Mouse (Mus musculus) embryonic facial prominence, embryonic 15.5 days (tissue): ENCODE data around the gene Nfkbia. TPM values are rescaled to one million over a fixed set of nuclear protein-coding genes. Genes with fewer than 3 reads are reported as not detected.

Experiments used
- ATAC-seq: fragments of 200-750 bp; cut with Nextera tagmentation; 2 replicates; pipeline ENCODE4 v1.8.0; 2017; ENCODE audit warnings: low read depth, moderate TSS enrichment; ENCODE audit not compliant: insufficient number of reproducible peaks, low FRiP score, low TSS enrichment
- H3K27ac ChIP-seq: fragments of 300-500 bp; sonication (generic); replicated peaks from 2 replicates; pipeline ENCODE4 v1.5.1; 2015; ENCODE audit warnings: mild to moderate bottlenecking, inconsistent platforms
- H3K27me3 ChIP-seq: fragments of 300-500 bp; sonication (generic); 2 replicates; pipeline ENCODE4 v1.6.1; 2015; ENCODE audit warnings: inconsistent platforms
- H3K36me3 ChIP-seq: fragments of 300-500 bp; sonication (generic); 2 replicates; pipeline ENCODE4 v1.6.1; 2015; ENCODE audit warnings: mild to moderate bottlenecking, inconsistent platforms
- H3K4me1 ChIP-seq: fragments of 300-500 bp; sonication (generic); 2 replicates; pipeline ENCODE4 v1.6.1; 2015; ENCODE audit warnings: inconsistent platforms
- H3K4me2 ChIP-seq: fragments of 300-500 bp; sonication (generic); replicated peaks from 2 replicates; pipeline ENCODE4 v1.6.1; 2015; ENCODE audit warnings: mild to moderate bottlenecking, inconsistent platforms
- H3K4me3 ChIP-seq: fragments of 300-500 bp; sonication (generic); replicated peaks from 2 replicates; pipeline ENCODE4 v1.5.1; 2015; ENCODE audit warnings: mild to moderate bottlenecking, inconsistent platforms
- H3K9ac ChIP-seq: fragments of 300-500 bp; sonication (generic); 2 replicates; pipeline ENCODE4 v1.6.1; 2015; ENCODE audit warnings: inconsistent platforms
- H3K9me3 ChIP-seq: fragments of 300-500 bp; sonication (generic); replicated peaks from 2 replicates; pipeline ENCODE4 v1.6.1; 2016; ENCODE audit warnings: inconsistent platforms
- WGBS: fragments of 180-500 bp; shearing (Covaris S2); methylation state at CpG from one replicate; pipeline ENCODE4 v1.1.7; 2015; 5-methylcytosine and 5-hydroxymethylcytosine counted together
- polyA plus RNA-seq: library from polyadenylated mRNA; unstranded; fragments of >200 nt; fragmentation: Nextera tagmentation; extraction: Ambion mirVana; gene quantifications from 2 replicates; pipeline ENCODE4 v1.2.1, GENCODE M21; 2015

Nfkbia gene
- polyA plus RNA-seq = 144 and 152 TPM in 2 replicates

DNA sequence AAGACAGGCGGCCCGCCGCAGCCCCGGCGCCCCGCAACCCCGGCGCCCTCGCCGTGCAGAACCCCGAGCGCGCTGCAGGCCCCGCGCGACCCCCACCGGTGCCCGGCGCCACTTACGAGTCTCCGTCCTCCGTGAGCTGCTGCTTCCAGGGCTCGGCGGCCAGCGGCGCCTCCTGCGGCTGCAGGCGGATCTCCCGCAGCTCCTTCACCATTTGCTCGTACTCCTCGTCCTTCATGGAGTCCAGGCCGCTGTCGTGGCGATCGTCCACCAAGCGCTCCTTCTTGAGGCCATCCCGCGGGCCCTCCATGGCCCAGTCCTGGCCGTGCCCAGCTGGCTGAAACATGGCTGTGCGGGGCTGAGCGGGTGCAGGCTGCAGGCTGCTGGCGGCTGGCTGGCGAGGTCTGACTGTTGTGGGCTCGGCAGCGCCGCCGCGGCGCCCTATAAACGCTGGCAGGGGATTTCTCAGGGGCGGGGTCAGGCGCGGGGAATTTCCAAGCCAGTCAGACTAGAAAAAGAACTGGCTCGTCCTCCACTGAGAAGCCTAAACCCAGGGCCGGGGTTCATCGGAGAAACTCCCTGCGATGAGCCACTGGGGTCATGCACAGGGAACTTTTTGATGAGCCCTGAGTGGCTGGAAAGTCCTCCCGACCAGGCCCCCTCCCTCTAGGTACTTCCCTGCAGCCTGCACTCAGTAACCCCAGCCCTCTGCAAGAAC is at the start of gene Nfkbia:
Gene Nfkbia, minus strand, starts transcription at position 464 of the 715 bp plus-strand sequence.
- Histone ChIP-seq H3K27me3 (no peaks in the 10 kb centered on the region), H3K4me1 (peaks cover 44% of the 10 kb centered on the region), H3K9me3 (no peaks in the 10 kb centered on the region), H3K9ac (peak within 1 kb of the TSS; percentile 82), H3K36me3 (peaks cover 34% of the 10 kb centered on the region), H3K4me2 (peak within 1 kb of the TSS; percentile 78), H3K4me3 (peak within 1 kb of the TSS; percentile 70), H3K27ac (peak within 1 kb of the TSS; percentile 99)
- WGBS = under 1% methylated on average over 50 of the region's 58 CpGs
- peak; percentile 87 for ATAC-seq

DNA sequence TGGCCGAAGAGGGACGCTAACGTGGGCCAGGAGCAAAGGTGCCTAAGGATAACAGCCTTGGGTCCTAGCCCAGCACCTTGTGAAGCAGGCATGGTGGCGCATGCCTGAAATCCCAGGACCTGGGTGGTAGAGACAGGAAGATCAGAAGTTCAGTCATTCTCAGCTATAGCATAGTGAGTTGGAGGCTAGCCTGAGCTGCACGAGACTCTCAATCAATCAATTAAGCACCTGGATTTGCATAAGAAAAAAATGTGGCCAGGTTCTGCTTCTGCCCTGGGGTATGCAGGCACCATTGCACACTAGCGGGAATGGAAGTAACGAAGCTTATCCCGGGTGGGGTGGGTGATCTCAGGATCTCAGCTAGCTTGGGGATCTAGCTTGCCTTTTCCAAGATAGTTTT is 46.7 kb upstream of the Nfkbia start:
- ATAC-seq = no peak
- Histone ChIP-seq H3K4me3 (no peak overlapping the region), H3K4me1 (no peaks in the 10 kb centered on the region), H3K36me3 (no peaks in the 10 kb centered on the region), H3K27me3 (peaks cover 17% of the 10 kb centered on the region), H3K9ac (no peak overlapping the region), H3K27ac (no peak overlapping the region), H3K9me3 (no peaks in the 10 kb centered on the region), H3K4me2 (no peak overlapping the region)
- WGBS = 47% methylated on average over 8 of the region's 8 CpGs

DNA sequence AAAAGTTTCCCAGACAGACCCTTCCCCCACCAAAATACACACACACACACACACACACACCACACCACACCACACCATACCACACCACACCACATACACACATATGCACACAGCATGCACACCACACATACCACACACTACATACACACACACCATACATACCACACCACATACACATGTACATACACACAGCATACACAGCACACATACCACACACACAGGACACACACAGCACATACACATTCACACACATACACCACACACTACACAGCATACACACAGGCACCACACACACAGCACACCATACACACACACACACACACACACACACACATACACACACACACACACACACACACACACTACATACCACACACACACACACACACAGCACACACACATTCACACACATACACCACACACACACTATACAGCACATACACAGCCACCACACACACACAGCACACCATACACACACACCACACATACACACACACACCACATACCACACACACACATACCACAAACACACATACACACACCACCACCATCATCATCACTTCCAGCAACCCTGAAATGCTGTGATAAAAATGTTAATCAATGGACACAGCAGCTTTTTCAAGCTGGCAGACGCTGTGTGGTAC is 46.0 kb upstream of the Nfkbia start:
- H3K27me3 ChIP-seq = peaks cover 17% of the 10 kb centered on the region
- H3K4me2 ChIP-seq = no peak overlapping the region
- H3K9ac ChIP-seq = no peak overlapping the region
- peak; percentile 81 for ATAC-seq
- no peaks in the 10 kb centered on the region for H3K36me3 ChIP-seq
- H3K4me1 ChIP-seq = no peaks in the 10 kb centered on the region
- H3K4me3 ChIP-seq = no peak overlapping the region
- WGBS = 72% methylated on average over 1 of the region's 1 CpGs
- no peak overlapping the region for H3K27ac ChIP-seq
- H3K9me3 ChIP-seq = no peaks in the 10 kb centered on the region

DNA sequence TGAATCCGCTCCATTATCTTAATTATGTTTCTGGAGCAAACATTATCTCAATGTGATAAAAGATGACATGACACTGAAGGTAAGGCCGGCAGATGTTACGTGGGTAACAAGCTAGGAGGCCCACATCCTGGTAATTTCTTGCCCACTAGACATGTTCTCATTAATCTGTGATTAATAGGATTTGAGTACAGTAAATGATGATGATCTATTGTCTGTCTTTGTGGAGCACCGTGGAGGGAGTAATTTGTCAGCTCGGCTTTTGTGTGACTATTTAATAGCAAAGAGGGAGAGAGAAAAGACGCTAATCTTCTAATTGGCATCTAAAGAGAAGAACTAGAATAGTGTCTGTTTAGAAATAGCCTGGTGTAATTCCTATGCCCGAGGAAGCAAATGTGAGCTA is 45.3 kb upstream of the Nfkbia start:
- Histone ChIP-seq H3K27me3 (peaks cover 17% of the 10 kb centered on the region), H3K9me3 (no peaks in the 10 kb centered on the region), H3K27ac (no peak overlapping the region), H3K4me2 (no peak overlapping the region), H3K36me3 (no peaks in the 10 kb centered on the region), H3K9ac (no peak overlapping the region), H3K4me3 (no peak overlapping the region), H3K4me1 (no peaks in the 10 kb centered on the region)
- no peak for ATAC-seq
- WGBS = 58% methylated on average over 7 of the region's 7 CpGs

DNA sequence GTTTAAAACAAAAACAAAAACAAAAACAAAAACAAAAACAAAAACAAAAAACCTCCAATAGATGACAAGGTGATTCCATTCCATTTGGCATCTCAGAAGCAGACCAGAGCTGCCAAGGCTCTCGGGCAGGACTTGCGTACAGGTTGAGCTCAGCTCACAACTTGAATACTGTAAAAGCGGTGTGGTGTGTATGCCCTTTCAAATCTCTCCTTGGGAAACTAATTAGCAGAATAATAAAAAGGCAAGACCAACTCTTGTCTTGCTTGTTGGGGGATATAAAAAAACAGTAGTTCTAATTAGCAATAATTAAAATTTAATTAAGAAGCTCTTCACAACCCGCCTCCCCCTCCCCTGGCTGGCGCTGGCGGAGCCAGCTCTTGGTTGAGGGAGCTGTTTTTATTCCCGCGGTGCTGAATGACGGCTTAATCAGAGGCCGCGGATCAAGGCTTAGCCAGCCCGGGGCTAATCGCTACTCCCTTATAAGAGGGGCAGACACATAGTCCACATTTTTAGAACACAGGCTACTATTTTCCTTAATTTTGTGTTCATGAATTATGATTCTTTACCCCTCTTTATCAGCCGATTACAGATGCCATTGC is 44.2 kb upstream of the Nfkbia start:
- H3K36me3 ChIP-seq = no peaks in the 10 kb centered on the region
- H3K27me3 ChIP-seq = peaks cover 17% of the 10 kb centered on the region
- 7% methylated on average over 14 of the region's 14 CpGs for WGBS
- no peak overlapping the region for H3K4me3 ChIP-seq
- H3K9ac ChIP-seq = no peak overlapping the region
- no peak overlapping the region for H3K27ac ChIP-seq
- H3K4me1 ChIP-seq = no peaks in the 10 kb centered on the region
- no peak overlapping the region for H3K4me2 ChIP-seq
- no peak for ATAC-seq
- H3K9me3 ChIP-seq = no peaks in the 10 kb centered on the region

DNA sequence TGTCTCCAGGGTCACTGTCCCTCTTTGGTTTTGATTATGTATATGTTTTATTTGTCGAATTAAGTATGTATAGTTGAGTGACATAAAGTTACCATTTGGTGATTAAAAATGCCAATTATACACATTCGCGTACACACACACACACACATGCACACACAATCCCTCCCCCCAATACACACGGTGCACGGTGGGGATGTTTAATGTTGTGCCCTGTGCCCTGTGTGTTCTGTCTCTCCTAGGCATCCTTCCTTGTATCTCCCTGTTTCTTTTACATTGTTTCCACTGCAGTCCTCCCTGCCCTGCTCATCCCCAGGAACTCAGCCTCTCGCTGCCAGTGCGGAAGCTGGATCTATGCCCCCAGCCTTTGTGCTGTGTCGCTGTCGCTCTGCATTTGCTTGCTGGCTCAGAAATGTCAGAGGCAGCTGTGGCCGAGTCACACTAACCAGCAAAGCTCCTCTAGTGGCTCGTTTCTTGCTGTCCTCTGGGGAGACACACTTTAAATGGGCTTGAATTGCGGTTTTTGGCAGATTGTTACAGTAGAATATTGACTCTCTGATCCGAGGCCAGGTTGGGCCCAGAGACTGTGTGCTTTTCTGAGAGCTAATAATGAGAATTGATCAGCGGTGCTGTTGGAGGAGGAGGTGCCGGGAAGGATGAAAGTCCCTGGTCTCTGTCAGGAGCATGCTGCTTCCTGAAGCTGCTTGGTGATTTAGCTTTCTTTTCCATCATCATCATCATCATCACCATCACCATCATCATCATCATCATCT is 34.7 kb upstream of the Nfkbia start:
- no peak overlapping the region for H3K27ac ChIP-seq
- ATAC-seq = no peak
- no peak overlapping the region for H3K4me3 ChIP-seq
- no peaks in the 10 kb centered on the region for H3K36me3 ChIP-seq
- WGBS = 59% methylated on average over 15 of the region's 15 CpGs
- H3K9me3 ChIP-seq = no peaks in the 10 kb centered on the region
- no peaks in the 10 kb centered on the region for H3K4me1 ChIP-seq
- H3K4me2 ChIP-seq = no peak overlapping the region
- H3K9ac ChIP-seq = no peak overlapping the region
- no peaks in the 10 kb centered on the region for H3K27me3 ChIP-seq

DNA sequence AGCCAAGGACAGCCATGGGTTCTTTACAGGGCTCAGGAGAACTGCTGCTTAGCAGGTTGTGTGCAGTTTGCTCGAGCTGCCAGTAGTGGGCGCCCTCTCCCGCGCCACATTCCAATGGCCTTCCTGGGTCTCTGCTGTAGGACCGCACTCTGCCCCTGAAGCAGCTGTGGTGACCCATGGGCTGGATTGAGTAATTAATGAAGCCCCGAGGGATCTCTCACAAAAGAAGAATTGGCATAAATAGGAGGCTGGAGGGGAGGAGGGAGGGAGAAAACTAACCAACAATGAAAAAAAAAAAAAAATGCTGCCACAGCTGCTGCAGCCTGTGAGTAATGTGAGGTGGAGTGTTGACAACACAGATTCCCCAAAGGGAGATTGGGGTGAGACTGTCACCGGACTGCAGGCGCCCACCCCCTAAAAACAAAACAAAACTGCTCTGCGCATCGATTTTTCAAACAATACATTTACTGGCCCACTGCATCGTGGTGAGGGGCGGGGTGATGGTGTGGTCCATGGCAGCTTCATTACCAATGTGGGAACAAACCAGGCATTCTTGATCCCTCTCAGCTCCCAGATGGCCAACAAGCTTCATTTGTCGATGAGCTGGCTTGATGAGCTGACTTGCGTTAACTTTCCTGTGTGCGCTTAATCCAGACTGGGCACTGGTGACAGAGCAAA is 25.8 kb upstream of the Nfkbia start:
- H3K9me3 ChIP-seq = no peaks in the 10 kb centered on the region
- ATAC-seq = no peak
- H3K4me3 ChIP-seq = no peak overlapping the region
- no peak overlapping the region for H3K27ac ChIP-seq
- 41% methylated on average over 15 of the region's 15 CpGs for WGBS
- H3K4me2 ChIP-seq = no peak overlapping the region
- no peaks in the 10 kb centered on the region for H3K27me3 ChIP-seq
- H3K4me1 ChIP-seq = no peaks in the 10 kb centered on the region
- no peaks in the 10 kb centered on the region for H3K36me3 ChIP-seq
- no peak overlapping the region for H3K9ac ChIP-seq

DNA sequence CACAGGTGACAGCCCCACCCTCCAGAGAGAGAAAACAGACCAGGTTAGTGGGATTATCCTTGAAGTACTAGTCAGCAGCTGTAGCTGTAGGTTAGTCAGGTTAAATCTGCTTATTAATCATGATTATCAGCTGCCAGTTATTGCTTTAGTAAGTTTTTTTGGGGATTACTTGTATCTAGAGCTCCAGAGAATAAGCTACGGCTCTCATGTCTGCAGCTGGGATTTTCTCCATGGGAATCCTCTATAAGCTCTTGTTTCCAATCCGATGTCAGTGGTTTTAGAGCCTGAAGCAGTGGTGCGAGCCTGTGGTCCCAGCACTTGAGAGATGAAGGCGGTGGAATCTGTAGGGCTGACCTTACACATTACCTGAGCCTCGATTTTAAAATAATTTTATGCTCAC is 16.4 kb upstream of the Nfkbia start:
- no peak overlapping the region for H3K27ac ChIP-seq
- H3K9ac ChIP-seq = no peak overlapping the region
- no peak overlapping the region for H3K4me3 ChIP-seq
- ATAC-seq = no peak
- H3K27me3 ChIP-seq = no peaks in the 10 kb centered on the region
- no peaks in the 10 kb centered on the region for H3K4me1 ChIP-seq
- H3K9me3 ChIP-seq = no peaks in the 10 kb centered on the region
- 88% methylated on average over 5 of the region's 5 CpGs for WGBS
- H3K36me3 ChIP-seq = no peaks in the 10 kb centered on the region
- no peak overlapping the region for H3K4me2 ChIP-seq

DNA sequence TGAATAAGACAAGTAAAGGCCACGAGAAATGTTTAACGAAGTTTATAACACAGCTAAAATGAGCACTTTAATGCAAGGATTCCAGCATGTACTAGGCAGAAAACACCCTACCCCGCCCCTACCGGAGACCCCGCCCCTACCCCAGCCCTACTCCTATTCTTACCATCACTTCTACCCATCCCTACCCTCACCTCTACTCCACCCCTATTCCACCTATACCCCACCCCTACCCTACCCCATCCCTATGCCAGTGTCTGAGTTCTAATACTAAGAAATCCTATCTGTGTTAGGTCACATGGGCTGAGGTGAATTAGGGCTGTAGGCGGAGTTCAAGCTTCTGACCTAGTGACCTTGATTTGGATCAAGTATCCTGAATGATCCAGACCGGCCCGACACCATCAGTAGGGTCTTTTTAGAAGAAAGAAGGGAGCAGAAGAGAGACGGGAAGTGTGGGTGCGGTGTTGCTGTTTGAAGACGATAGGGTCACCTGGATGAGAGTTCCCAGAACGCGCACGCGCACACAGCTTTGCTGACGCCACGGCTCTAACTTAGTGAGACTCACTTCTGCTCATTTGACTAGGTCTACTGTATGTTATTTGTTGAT is 15.0 kb upstream of the Nfkbia start:
- no peaks in the 10 kb centered on the region for H3K36me3 ChIP-seq
- no peak overlapping the region for H3K4me2 ChIP-seq
- peak; percentile 59; the same call in 1 of the 2 replicates for ATAC-seq
- whole genome bisulfite sequencing = 84% methylated on average over 17 of the region's 17 CpGs
- no peaks in the 10 kb centered on the region for H3K4me1 ChIP-seq
- H3K27me3 ChIP-seq = no peaks in the 10 kb centered on the region
- no peak overlapping the region for H3K9ac ChIP-seq
- no peak overlapping the region for H3K27ac ChIP-seq
- no peaks in the 10 kb centered on the region for H3K9me3 ChIP-seq
- H3K4me3 ChIP-seq = no peak overlapping the region

DNA sequence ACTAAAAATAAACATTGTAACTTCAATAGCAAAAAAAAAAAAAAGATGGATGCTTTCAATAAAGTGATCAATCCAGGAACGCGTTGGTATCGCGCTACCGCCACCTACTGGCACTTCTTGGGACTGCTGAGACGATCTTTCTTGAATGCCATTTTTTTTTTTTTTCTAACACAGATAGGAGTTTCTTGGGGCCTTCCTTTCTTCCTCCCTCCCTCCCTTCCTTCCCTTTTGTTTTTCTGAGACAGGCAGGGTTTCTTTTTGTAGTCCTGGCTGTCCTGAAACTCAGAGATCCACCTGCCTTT is 13.5 kb upstream of the Nfkbia start:
- no peaks in the 10 kb centered on the region for H3K36me3 ChIP-seq
- no peak overlapping the region for H3K4me2 ChIP-seq
- H3K27ac ChIP-seq = no peak overlapping the region
- H3K27me3 ChIP-seq = no peaks in the 10 kb centered on the region
- ATAC-seq = no peak
- H3K4me3 ChIP-seq = no peak overlapping the region
- WGBS = 1% methylated on average over 6 of the region's 6 CpGs
- H3K4me1 ChIP-seq = no peaks in the 10 kb centered on the region
- no peaks in the 10 kb centered on the region for H3K9me3 ChIP-seq
- H3K9ac ChIP-seq = no peak overlapping the region
